Mouse (Mus musculus) heart, postnatal 0 days (tissue): ENCODE data around the gene Glcci1.

Experiments
- CTCF ChIP-seq: IDR thresholded peaks from 2 replicates; pipeline ENCODE4 v1.5.1; 2016; ENCODE audit warnings: antibody characterized with exemption, control low read depth, low read depth
- EP300 ChIP-seq: IDR thresholded peaks from 2 replicates; pipeline ENCODE4 v1.6.1; 2016; ENCODE audit warnings: antibody characterized with exemption, low read depth

DNA sequence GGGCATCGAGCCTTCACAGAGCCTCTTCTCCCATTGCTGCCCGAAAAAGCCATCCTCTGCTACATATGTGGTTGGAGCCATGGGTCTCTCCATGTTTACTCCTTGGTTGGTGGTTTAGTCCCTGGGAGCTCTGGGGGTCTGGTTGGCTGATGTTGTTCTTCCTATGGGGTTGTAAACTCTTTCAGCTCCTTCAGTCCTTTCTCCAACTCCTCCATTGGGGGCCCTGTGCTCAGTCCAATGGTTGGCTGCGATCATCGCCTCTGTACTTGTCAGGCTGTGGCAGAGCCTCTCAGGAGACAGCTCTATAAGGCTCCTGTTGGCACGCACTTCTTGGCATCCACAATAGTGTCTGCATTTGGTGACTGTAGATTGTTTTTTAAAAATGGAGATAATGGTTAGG is 35.4 kb downstream of the Glcci1 start:
- TF ChIP-seq CTCF (no peak), EP300 (no peak)
